ENCODE assay signal across 23 mouse cellular contexts in the genomic region with DNA sequence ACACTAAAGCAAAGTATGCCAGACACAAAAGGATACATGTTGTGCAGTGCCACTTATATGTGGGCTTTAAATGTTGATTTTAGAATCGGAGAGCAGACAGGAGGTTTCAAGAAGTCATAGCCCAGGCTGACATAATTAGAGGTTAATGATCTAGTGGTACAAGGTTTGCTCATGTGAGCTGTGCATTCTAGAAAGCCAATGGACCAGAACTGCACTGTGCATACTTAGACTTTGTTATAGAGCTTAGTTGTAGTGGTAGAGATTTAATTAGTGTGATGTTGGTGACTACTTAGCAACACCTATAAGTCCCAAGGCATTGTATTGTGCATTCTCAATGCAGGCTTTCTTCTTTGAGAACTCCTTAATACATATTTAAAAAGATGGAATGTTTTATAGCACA.
"Had no signal": no experiment of that assay in that cellular context is flagged by ENCODE, and none has a peak within 500 bp of the region (broad histone marks: within the 10 kb centered on the region; RNA-seq: fewer than 3 reads in every experiment).

No protein-coding gene starts in this region.

- H3K9me3 ChIP-seq: limb, embryonic 10.5 days; limb, embryonic 13.5 days; liver, embryonic 12.5 days; lung, embryonic 15.5 days; midbrain, embryonic 10.5 days; midbrain, embryonic 13.5 days; neural tube, embryonic 13.5 days; stomach, embryonic 15.5 days had no signal

- H3K27ac ChIP-seq: layer of hippocampus, adult 2 months; limb, embryonic 10.5 days; limb, embryonic 13.5 days; liver, embryonic 12.5 days; liver, embryonic 15.5 days; lung, embryonic 15.5 days; midbrain, embryonic 10.5 days; midbrain, embryonic 13.5 days; neural tube, embryonic 13.5 days; stomach, embryonic 15.5 days had no signal

- H3K4me2 ChIP-seq: limb, embryonic 13.5 days; liver, embryonic 12.5 days; liver, embryonic 15.5 days; lung, embryonic 15.5 days; midbrain, embryonic 13.5 days; neural tube, embryonic 13.5 days; stomach, embryonic 15.5 days had no signal

- H3K9ac ChIP-seq: limb, embryonic 13.5 days; liver, embryonic 12.5 days; liver, embryonic 15.5 days; lung, embryonic 15.5 days; midbrain, embryonic 13.5 days; neural tube, embryonic 13.5 days; stomach, embryonic 15.5 days had no signal

- H3K36me3 ChIP-seq: limb, embryonic 10.5 days; limb, embryonic 13.5 days; liver, embryonic 12.5 days; liver, embryonic 15.5 days; lung, embryonic 15.5 days; midbrain, embryonic 10.5 days; midbrain, embryonic 13.5 days; neural tube, embryonic 13.5 days; stomach, embryonic 15.5 days had no signal

- DNase-seq: layer of hippocampus, adult 9-11 months; liver; lung, adult 18-20 months; lung, postnatal 10 days; lung, postnatal 36 days; retina, postnatal 1 day; right cerebral cortex, postnatal 25 days; spleen, adult 18-20 months; thymus, postnatal 25 days had no signal

- H3K27me3 ChIP-seq: limb, embryonic 13.5 days; liver, embryonic 12.5 days; liver, embryonic 15.5 days; lung, embryonic 15.5 days; megakaryocyte, embryonic 14.5 days; midbrain, embryonic 13.5 days; neural tube, embryonic 13.5 days; stomach, embryonic 15.5 days had no signal

- H3K4me3 ChIP-seq: layer of hippocampus, adult 2 months; limb, embryonic 10.5 days; limb, embryonic 13.5 days; liver, embryonic 12.5 days; liver, embryonic 15.5 days; lung, embryonic 15.5 days; megakaryocyte, embryonic 14.5 days; midbrain, embryonic 10.5 days; midbrain, embryonic 13.5 days; myocyte; neural tube, embryonic 13.5 days; stomach, embryonic 15.5 days had no signal

- ATAC-seq: intestine, postnatal 0 days; liver, embryonic 12.5 days; midbrain, embryonic 13.5 days; midbrain, embryonic 16.5 days had no signal

- H3K4me1 ChIP-seq: liver, embryonic 12.5 days; liver, embryonic 15.5 days; lung, embryonic 15.5 days; megakaryocyte, embryonic 14.5 days; midbrain, embryonic 10.5 days; stomach, embryonic 15.5 days had no signal
